Mouse (Mus musculus) neutrophil, adult 59 days (primary cell): ENCODE results near the gene Smarca5. TPM values are rescaled to one million over a fixed set of nuclear protein-coding genes. Genes with fewer than 3 reads are reported as not detected.

Source experiments
- total RNA-seq, 2 experiments: library from RNA; stranded (reverse); gene quantifications; 1 replicate in 1 of 2; 2 replicates in 1 of 2; pipeline ENCODE4 v1.2.4; 2023

Smarca5 gene
- total RNA-seq, result 10 to 100 TPM; 74.6 to 79.1 TPM

DNA sequence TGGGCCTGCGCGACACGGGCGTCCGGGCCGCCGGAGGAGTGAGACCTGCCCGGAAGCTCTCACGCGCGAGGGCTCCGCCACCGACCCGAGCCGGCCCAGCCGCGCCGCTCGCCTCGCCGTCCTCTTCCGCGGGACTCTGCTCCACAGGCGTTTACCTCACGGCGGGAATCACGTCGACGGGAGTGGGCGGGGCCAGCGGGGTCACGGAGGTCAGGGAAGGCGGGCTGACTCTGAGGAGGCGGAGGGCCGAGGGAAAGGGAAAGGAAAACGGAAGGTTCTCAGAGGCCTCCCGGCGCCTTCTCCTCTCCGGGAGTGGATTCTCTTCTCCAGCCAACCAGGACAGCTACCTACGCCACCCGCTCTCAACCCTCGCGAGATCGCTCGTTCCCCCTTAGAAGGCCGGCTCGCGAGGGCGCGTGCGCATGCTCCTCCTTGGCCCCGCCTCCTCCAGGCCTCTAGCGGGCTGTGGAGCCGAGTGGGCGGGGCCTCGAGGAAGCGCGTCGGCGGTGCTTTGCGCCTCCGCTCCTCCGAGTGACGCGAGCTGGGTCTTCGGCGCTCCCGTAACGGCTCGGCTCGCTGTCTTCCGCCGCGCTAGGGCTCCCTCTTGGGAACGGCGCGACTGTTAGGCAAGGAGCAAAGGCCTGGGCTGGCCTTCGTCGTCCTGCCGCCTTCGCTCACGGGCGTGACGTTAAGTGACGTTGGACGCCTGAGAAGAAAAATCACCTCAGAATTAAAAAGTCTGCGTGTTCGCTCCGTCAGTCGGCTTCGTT is at the start of gene Smarca5:
TSS of gene Smarca5 (minus strand) at position 343 of the 770 bp plus-strand sequence.

Other genes starting within 250 kb of the Smarca5 start
- 10 to 100 TPM in 1 of 2 experiments, 1 to 10 TPM in 1; 6.3 to 18.3 TPM for gene Gypa, start 245.7 kb downstream of the Smarca5 start, total RNA-seq
- gene Frem3, start 128.4 kb downstream of the Smarca5 start, total RNA-seq, result not detected
- gene Gab1, start 141.0 kb upstream of the Smarca5 start, total RNA-seq, result 1 to 10 TPM; 2.5 to 2.9 TPM